Mouse (Mus musculus): ENCODE measurements around the gene Sntb2. TPM values are rescaled to one million over a fixed set of nuclear protein-coding genes. Genes with fewer than 3 reads are reported as not detected.

Sntb2 gene
- total and polyA plus RNA-seq, 3 experiments = 0.86 to 2.3 (median 1.3) TPM

- dilution Hi-C loops (cut with MboI; ENCODE audit: extremely low pct_ligation_motif_present, extremely low pct_unique_long_range_greater_than_20kb, low sequenced_read_pairs) (no loop called here), in situ Hi-C loops (cut with MboI; ENCODE audit: low pct_ligation_motif_present, low pct_unique_long_range_greater_than_20kb, low sequenced_read_pairs) (no loop called here)
- Histone ChIP-seq H3K4me2 (ENCODE audit: insufficient read depth, low read depth, poor library complexity, severe bottlenecking) (no peak overlapping the region), H3K27me3 (replicated peaks) (no peaks in the 10 kb centered on the region), H3K9me3 (replicated peaks; ENCODE audit: low read length) (no peaks in the 10 kb centered on the region), H3K36me3 (replicated peaks in 1 of 2; ENCODE audit: control insufficient read depth in 1 of 2, insufficient read depth in 1 of 2, low read length in 1 of 2) (peaks cover 0 to 3% of the 10 kb centered on the region in 2 experiments), H3K9ac (ENCODE audit: insufficient read depth, low read depth) (no peak overlapping the region), H3K27ac (ENCODE audit: insufficient read depth, low read depth) (no peak overlapping the region), H3K4me3 (replicated peaks in 1 of 3; ENCODE audit: low read depth in 2 of 3, low read length in 2 of 3, poor library complexity in 1 of 3) (no peak overlapping the region), H3K79me2 (replicated peaks; ENCODE audit: control insufficient read depth, extremely low read depth, insufficient read depth, poor library complexity, severe bottlenecking) (no peaks in the 10 kb centered on the region), H3K4me1 (ENCODE audit: control insufficient read depth in 1 of 2, insufficient read depth in 2 of 2) (peaks cover 0 to 5% of the 10 kb centered on the region in 2 experiments; a peak in 1 of 4 replicates)
- TF ChIP-seq CHD1 (IDR thresholded peaks at IDR 0.05; ENCODE audit: low read depth, low read length) = no peak
- no peak for TF ChIP-seq JUN (IDR thresholded peaks at IDR 0.05; ENCODE audit: insufficient read depth, low read depth, low read length)
- no peak for TF ChIP-seq HCFC1 (IDR thresholded peaks at IDR 0.05; ENCODE audit: low read depth, low read length)
- TF ChIP-seq EP300 (IDR thresholded peaks at IDR 0.05; ENCODE audit: low read length) = no peak
- TF ChIP-seq GABPA (IDR thresholded peaks at IDR 0.05; ENCODE audit: insufficient replicate concordance, low read depth, low read length) = no peak
- no peak for TF ChIP-seq BHLHE40 (IDR thresholded peaks at IDR 0.05; ENCODE audit: low read depth, low read length)
- TF ChIP-seq CHD2 (IDR thresholded peaks at IDR 0.05; ENCODE audit: low read length) = no peak
- no peak for TF ChIP-seq ZNF384 (IDR thresholded peaks at IDR 0.05; ENCODE audit: low read depth, low read length)
- TF ChIP-seq UBTF (IDR thresholded peaks at IDR 0.05; ENCODE audit: low read depth, low read length) = no peak
- TF ChIP-seq CTCF (conservative IDR thresholded peaks at IDR 0.05 in 1 of 2, IDR thresholded peaks at IDR 0.05 in 1 of 2; ENCODE audit: low read depth in 2 of 2, low read length in 2 of 2) = no peak
- no peak for TF ChIP-seq ELF1 (IDR thresholded peaks at IDR 0.05; ENCODE audit: low read depth, low read length)
- no peak for TF ChIP-seq POLR2AphosphoS2 (IDR thresholded peaks at IDR 0.05; ENCODE audit: low read depth, low read length)
- TF ChIP-seq ZMIZ1 (IDR thresholded peaks at IDR 0.05; ENCODE audit: low read depth, low read length) = no peak
- no peak for DNase-seq (ENCODE audit: extremely low read depth)
These were observed 18.0 kb downstream of the Sntb2 start for GRCm38 (mm10) chr8:106953571-106953970.

GRCm38 (mm10) chr8:106957086-106957485, 21.5 kb downstream of the Sntb2 start:
- Histone ChIP-seq H3K79me2 (replicated peaks; ENCODE audit: control insufficient read depth, extremely low read depth, insufficient read depth, poor library complexity, severe bottlenecking) (no peaks in the 10 kb centered on the region), H3K4me2 (ENCODE audit: insufficient read depth, low read depth, poor library complexity, severe bottlenecking) (no peak overlapping the region), H3K36me3 (replicated peaks in 1 of 2; ENCODE audit: control insufficient read depth in 1 of 2, insufficient read depth in 1 of 2, low read length in 1 of 2) (no peaks in the 10 kb centered on the region), H3K9ac (ENCODE audit: insufficient read depth, low read depth) (no peak overlapping the region), H3K4me3 (replicated peaks in 1 of 3; ENCODE audit: low read depth in 2 of 3, low read length in 2 of 3, poor library complexity in 1 of 3) (no peak overlapping the region), H3K4me1 (ENCODE audit: control insufficient read depth in 1 of 2, insufficient read depth in 2 of 2) (no peaks in the 10 kb centered on the region), H3K27me3 (replicated peaks) (no peaks in the 10 kb centered on the region), H3K9me3 (replicated peaks; ENCODE audit: low read length) (no peaks in the 10 kb centered on the region), H3K27ac (ENCODE audit: insufficient read depth, low read depth) (no peak overlapping the region)
- no peak for DNase-seq (ENCODE audit: extremely low read depth)
- TF ChIP-seq CTCF (conservative IDR thresholded peaks at IDR 0.05 in 1 of 2, IDR thresholded peaks at IDR 0.05 in 1 of 2; ENCODE audit: low read depth in 2 of 2, low read length in 2 of 2) = no peak
- no peak for TF ChIP-seq USF1 (IDR thresholded peaks at IDR 0.05; ENCODE audit: low read depth, low read length)
- no peak for TF ChIP-seq IRF4 (IDR thresholded peaks at IDR 0.05; ENCODE audit: low read depth, low read length)
- no peak for TF ChIP-seq ZNF384 (IDR thresholded peaks at IDR 0.05; ENCODE audit: low read depth, low read length)
- no peak for TF ChIP-seq POLR2AphosphoS2 (IDR thresholded peaks at IDR 0.05; ENCODE audit: low read depth, low read length)
- no peak for TF ChIP-seq ELF1 (IDR thresholded peaks at IDR 0.05; ENCODE audit: low read depth, low read length)
- no peak for TF ChIP-seq JUN (IDR thresholded peaks at IDR 0.05; ENCODE audit: insufficient read depth, low read depth, low read length)
- no peak for TF ChIP-seq CHD1 (IDR thresholded peaks at IDR 0.05; ENCODE audit: low read depth, low read length)
- no peak for TF ChIP-seq MAFK (IDR thresholded peaks at IDR 0.05; ENCODE audit: insufficient replicate concordance, low read length)
- dilution Hi-C loops (cut with MboI; ENCODE audit: extremely low pct_ligation_motif_present, extremely low pct_unique_long_range_greater_than_20kb, low sequenced_read_pairs) (no loop called here), in situ Hi-C loops (cut with MboI; ENCODE audit: low pct_ligation_motif_present, low pct_unique_long_range_greater_than_20kb, low sequenced_read_pairs) (no loop called here)

All from CH12.LX (cell line).